Mouse (Mus musculus): ENCODE results near the gene Zfp984. TPM values are rescaled to one million over a fixed set of nuclear protein-coding genes. Genes with fewer than 3 reads are reported as not detected.
"Not testable (repeated sequence)": the region's sequence is repeated elsewhere in the genome, so short reads cannot be mapped to it uniquely, and the experiment has no call there.

The Zfp984 gene
- polyA plus RNA-seq, 1 experiment from 2014 or later = 8.3 TPM

- Histone ChIP-seq H3K4me3 (replicated peaks) (peak overlapping the region; percentile 54), H3K4me2 (peak overlapping the region; percentile 75), H3K27ac (peak overlapping the region; percentile 70)
- H3K9ac ChIP-seq; H3K9me3 ChIP-seq (replicated peaks); H3K36me3 ChIP-seq; H3K27me3 ChIP-seq; H3K4me1 ChIP-seq: not testable (repeated sequence)
- WGBS = 47% methylated on average over 2 of the region's 2 CpGs
- peak; percentile 12; the same call in 1 of the 2 replicates for ATAC-seq (replicated peaks; ENCODE audit: low FRiP score)
Measured at GRCm38 (mm10) chr4:147809966-147810304, 347 bp upstream of the Zfp984 start.

- not testable (repeated sequence) for H3K27ac ChIP-seq; H3K9me3 ChIP-seq (replicated peaks); H3K9ac ChIP-seq; H3K27me3 ChIP-seq; H3K4me1 ChIP-seq
- H3K36me3 ChIP-seq = peaks cover 16% of the 10 kb centered on the region
- peak; percentile 27; the same call in 1 of the 2 replicates for ATAC-seq (replicated peaks; ENCODE audit: low FRiP score)
- H3K4me2 ChIP-seq = peak overlapping the region; percentile 75
- H3K4me3 ChIP-seq (replicated peaks) = peak overlapping the region; percentile 54
- WGBS = 52% methylated on average over 4 of the region's 4 CpGs
Measured at GRCm38 (mm10) chr4:147808483-147808882, 1.1 kb downstream of the Zfp984 start.

GRCm38 (mm10) chr4:147795308-147795707 lies 14.3 kb downstream of the Zfp984 start:
- H3K27ac ChIP-seq; H3K4me2 ChIP-seq; H3K4me1 ChIP-seq; H3K9ac ChIP-seq; H3K4me3 ChIP-seq (replicated peaks); ATAC-seq (replicated peaks; ENCODE audit: low FRiP score); H3K27me3 ChIP-seq: not testable (repeated sequence)
- peaks cover 15% of the 10 kb centered on the region; the same call in 1 of the 2 replicates for H3K9me3 ChIP-seq (replicated peaks)
- WGBS = 94% methylated on average over 1 of the region's 1 CpGs
- H3K36me3 ChIP-seq = peaks cover 27% of the 10 kb centered on the region

GRCm38 (mm10) chr4:147794026-147794665 lies 15.4 kb downstream of the Zfp984 start:
- H3K4me1 ChIP-seq; ATAC-seq (replicated peaks; ENCODE audit: low FRiP score); H3K9ac ChIP-seq; H3K27ac ChIP-seq; H3K4me2 ChIP-seq; H3K27me3 ChIP-seq; H3K4me3 ChIP-seq (replicated peaks): not testable (repeated sequence)
- peaks cover 27% of the 10 kb centered on the region for H3K36me3 ChIP-seq
- 96% methylated on average over 2 of the region's 3 CpGs for WGBS
- peaks cover 15% of the 10 kb centered on the region; the same call in 1 of the 2 replicates for H3K9me3 ChIP-seq (replicated peaks)

GRCm38 (mm10) chr4:147793390-147793916 lies 16.1 kb downstream of the Zfp984 start:
- H3K4me3 ChIP-seq (replicated peaks); H3K9ac ChIP-seq; H3K4me2 ChIP-seq; H3K4me1 ChIP-seq; H3K27me3 ChIP-seq; H3K27ac ChIP-seq: not testable (repeated sequence)
- 65% methylated on average over 2 of the region's 2 CpGs for WGBS
- peaks cover 15% of the 10 kb centered on the region; the same call in 1 of the 2 replicates for H3K9me3 ChIP-seq (replicated peaks)
- ATAC-seq (replicated peaks; ENCODE audit: low FRiP score) = 0 out of 2 replicates have a peak, but pooled peaks have one; percentile 43
- H3K36me3 ChIP-seq = peaks cover 33% of the 10 kb centered on the region

- not testable (repeated sequence) for ATAC-seq (replicated peaks; ENCODE audit: low FRiP score); H3K4me3 ChIP-seq (replicated peaks); H3K9ac ChIP-seq; H3K27me3 ChIP-seq; H3K4me2 ChIP-seq; H3K27ac ChIP-seq; H3K4me1 ChIP-seq
- peaks cover 18% of the 10 kb centered on the region for H3K9me3 ChIP-seq (replicated peaks)
- H3K36me3 ChIP-seq = peaks cover 36% of the 10 kb centered on the region
Measured at GRCm38 (mm10) chr4:147791729-147792128, 17.9 kb downstream of the Zfp984 start.

- ATAC-seq (replicated peaks; ENCODE audit: low FRiP score); H3K27ac ChIP-seq; H3K27me3 ChIP-seq; H3K36me3 ChIP-seq; H3K4me2 ChIP-seq; H3K4me1 ChIP-seq; H3K9me3 ChIP-seq (replicated peaks); H3K9ac ChIP-seq; H3K4me3 ChIP-seq (replicated peaks): not testable (repeated sequence)
- 96% methylated on average over 14 of the region's 15 CpGs for WGBS
Measured at GRCm38 (mm10) chr4:147746255-147746654, 63.3 kb downstream of the Zfp984 start.

- ATAC-seq (replicated peaks; ENCODE audit: low FRiP score) = peak; percentile 67; the same call in 1 of the 2 replicates
- H3K4me1 ChIP-seq; H3K9ac ChIP-seq; H3K27me3 ChIP-seq; H3K27ac ChIP-seq; H3K9me3 ChIP-seq (replicated peaks); H3K36me3 ChIP-seq: not testable (repeated sequence)
- whole genome bisulfite sequencing = 27% methylated on average over 63 of the region's 63 CpGs
- Histone ChIP-seq H3K4me2 (peak overlapping the region; percentile 54), H3K4me3 (replicated peaks) (peak overlapping the region; percentile 42)
Measured at GRCm38 (mm10) chr4:147738636-147739369, 70.8 kb downstream of the Zfp984 start.

Other genes starting within 250 kb of the Zfp984 start
- gene Zfp979, start 167.3 kb downstream of the Zfp984 start, polyA plus RNA-seq (2015; fragmentation: Nextera tagmentation; extraction: Ambion mirVana) = 4.0 TPM in 2 replicates
- not detected in 2 replicates for gene Zfp534, start 107.2 kb downstream of the Zfp984 start, polyA plus RNA-seq (2015; fragmentation: Nextera tagmentation; extraction: Ambion mirVana)
- 4.8 and 5.6 TPM in 2 replicates for gene Zfp933, start 38.6 kb upstream of the Zfp984 start, polyA plus RNA-seq (2015; fragmentation: Nextera tagmentation; extraction: Ambion mirVana)
- 45.2 and 51.3 TPM in 2 replicates for gene Miip, start 59.0 kb upstream of the Zfp984 start, polyA plus RNA-seq (2015; fragmentation: Nextera tagmentation; extraction: Ambion mirVana)
- gene Fv1, start 59.2 kb upstream of the Zfp984 start, polyA plus RNA-seq (2015; fragmentation: Nextera tagmentation; extraction: Ambion mirVana) = 12.8 and 12.9 TPM in 2 replicates
- 36.9 and 39.0 TPM in 2 replicates for gene Mfn2, start 94.9 kb upstream of the Zfp984 start, polyA plus RNA-seq (2015; fragmentation: Nextera tagmentation; extraction: Ambion mirVana)
- gene Plod1, start 127.0 kb upstream of the Zfp984 start, polyA plus RNA-seq (2015; fragmentation: Nextera tagmentation; extraction: Ambion mirVana) = 47.2 and 56.0 TPM in 2 replicates
- gene 2510039O18Rik, start 131.1 kb upstream of the Zfp984 start, polyA plus RNA-seq (2015; fragmentation: Nextera tagmentation; extraction: Ambion mirVana) = 15.3 and 17.0 TPM in 2 replicates
- not detected in 2 replicates for gene Nppb, start 176.0 kb upstream of the Zfp984 start, polyA plus RNA-seq (2015; fragmentation: Nextera tagmentation; extraction: Ambion mirVana)
- gene Nppa, start 190.9 kb upstream of the Zfp984 start, polyA plus RNA-seq (2015; fragmentation: Nextera tagmentation; extraction: Ambion mirVana) = 0.31 TPM in 1 of 2 replicates, not detected in the other
- 6.4 and 6.6 TPM in 2 replicates for gene Clcn6, start 229.0 kb upstream of the Zfp984 start, polyA plus RNA-seq (2015; fragmentation: Nextera tagmentation; extraction: Ambion mirVana)
- gene Mthfr, start 229.3 kb upstream of the Zfp984 start, polyA plus RNA-seq (2015; fragmentation: Nextera tagmentation; extraction: Ambion mirVana) = 23.6 and 24.1 TPM in 2 replicates

Measured in kidney, embryonic 15.5 days (tissue).